Mouse (Mus musculus): ENCODE measurements at regions not wholly inside any gene's neighbourhood (a gene's known extent, or its start where the extent isn't known, plus 50 kb on each side); places are given as distances from the start of the nearest gene placed in this dataset.

GRCm38 (mm10) chrX:11653336-11653735 lies 325.7 kb downstream of the H2al1j start:
- H3K9ac ChIP-seq (ENCODE audit: low read depth, low read length) = no peak overlapping the region
- H3K27ac ChIP-seq (replicated peaks; ENCODE audit: insufficient read depth, low read depth, low read length) = no peak overlapping the region
- no peaks in the 10 kb centered on the region for H3K79me2 ChIP-seq (ENCODE audit: control insufficient read depth, insufficient read depth, low read length)
- peaks cover 4% of the 10 kb centered on the region for H3K4me1 ChIP-seq (ENCODE audit: control insufficient read depth, insufficient read depth, low read length)
- TF ChIP-seq POLR2A (IDR thresholded peaks at IDR 0.05; ENCODE audit: extremely low read depth, insufficient read depth, low read length) (no peak), CTCF (IDR thresholded peaks at IDR 0.05; ENCODE audit: low read depth, low read length) (no peak)
- H3K36me3 ChIP-seq (ENCODE audit: control insufficient read depth, insufficient read depth, low read length) = no peaks in the 10 kb centered on the region
- DNase-seq (ENCODE audit: extremely low read depth, low read depth, low spot score) = no peak
- WGBS = 89% methylated on average over 2 of the region's 2 CpGs
- H3K27me3 ChIP-seq (ENCODE audit: control insufficient read depth, insufficient read depth, low read length) = no peaks in the 10 kb centered on the region
- no peak overlapping the region for H3K4me3 ChIP-seq (ENCODE audit: insufficient read depth, low read depth, low read length)

DNA sequence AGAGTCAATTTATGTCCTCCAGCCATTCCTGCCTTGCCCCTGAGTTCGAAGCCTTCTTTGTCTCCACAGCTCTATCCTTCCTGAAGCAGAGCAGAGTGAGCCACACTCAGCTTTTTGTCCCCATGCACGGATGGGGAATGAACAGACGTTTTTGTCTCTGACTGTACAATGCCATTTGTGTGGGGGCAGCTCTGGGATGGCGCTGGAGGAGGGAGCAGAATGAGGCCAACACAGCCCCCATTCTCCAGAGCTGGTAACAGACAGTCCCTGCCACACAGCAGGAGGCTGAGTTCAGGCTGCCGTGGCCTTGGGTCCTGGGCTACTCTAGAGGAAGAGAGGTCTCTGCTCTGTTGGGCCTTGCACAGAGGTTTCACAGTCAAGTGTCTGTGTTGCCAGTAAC lies 327.4 kb downstream of the H2al1j start:
- WGBS = 89% methylated on average over 5 of the region's 5 CpGs
- TF ChIP-seq POLR2A (IDR thresholded peaks at IDR 0.05; ENCODE audit: extremely low read depth, insufficient read depth, low read length) = no peak
- no peak for DNase-seq (ENCODE audit: extremely low read depth, low read depth, low spot score)
- no peak overlapping the region for H3K4me3 ChIP-seq (ENCODE audit: insufficient read depth, low read depth, low read length)
- H3K27me3 ChIP-seq (ENCODE audit: control insufficient read depth, insufficient read depth, low read length) = no peaks in the 10 kb centered on the region
- peaks cover 4% of the 10 kb centered on the region for H3K4me1 ChIP-seq (ENCODE audit: control insufficient read depth, insufficient read depth, low read length)
- H3K79me2 ChIP-seq (ENCODE audit: control insufficient read depth, insufficient read depth, low read length) = no peaks in the 10 kb centered on the region
- H3K36me3 ChIP-seq (ENCODE audit: control insufficient read depth, insufficient read depth, low read length) = no peaks in the 10 kb centered on the region
- no peak overlapping the region for H3K9ac ChIP-seq (ENCODE audit: low read depth, low read length)
- no peak overlapping the region for H3K27ac ChIP-seq (replicated peaks; ENCODE audit: insufficient read depth, low read depth, low read length)

DNA sequence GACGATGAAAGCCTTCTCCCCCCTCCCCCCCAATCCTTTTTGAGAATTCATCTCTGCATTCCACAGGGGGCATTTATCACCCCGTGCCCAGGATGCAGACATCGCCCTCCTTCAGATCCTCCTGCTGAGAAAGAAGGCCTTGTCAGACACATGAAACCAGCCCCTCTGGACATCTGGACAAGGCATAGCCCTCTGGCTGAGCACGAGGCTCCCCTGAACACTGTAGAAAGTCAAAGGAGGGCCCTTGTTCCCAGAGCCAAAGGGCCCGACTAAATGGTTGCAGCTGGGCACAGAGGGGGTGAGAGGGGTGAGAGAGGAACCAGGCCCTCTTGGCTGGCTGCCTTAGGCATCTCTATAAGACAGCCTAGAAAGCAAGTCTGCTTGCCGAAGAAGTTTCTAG lies 327.8 kb downstream of the H2al1j start:
- WGBS = 89% methylated on average over 6 of the region's 6 CpGs
- no peak overlapping the region for H3K9ac ChIP-seq (ENCODE audit: low read depth, low read length)

GRCm38 (mm10) chrX:11657606-11658254 lies 330.1 kb downstream of the H2al1j start:
- Histone ChIP-seq H3K79me2 (ENCODE audit: control insufficient read depth, insufficient read depth, low read length) (no peaks in the 10 kb centered on the region), H3K4me1 (ENCODE audit: control insufficient read depth, insufficient read depth, low read length) (peaks cover 4% of the 10 kb centered on the region), H3K9ac (ENCODE audit: low read depth, low read length) (no peak overlapping the region), H3K4me3 (ENCODE audit: insufficient read depth, low read depth, low read length) (no peak overlapping the region), H3K27ac (replicated peaks; ENCODE audit: insufficient read depth, low read depth, low read length) (no peak overlapping the region), H3K36me3 (ENCODE audit: control insufficient read depth, insufficient read depth, low read length) (no peaks in the 10 kb centered on the region), H3K27me3 (ENCODE audit: control insufficient read depth, insufficient read depth, low read length) (no peaks in the 10 kb centered on the region)
- TF ChIP-seq POLR2A (IDR thresholded peaks at IDR 0.05; ENCODE audit: extremely low read depth, insufficient read depth, low read length) (no peak), CTCF (IDR thresholded peaks at IDR 0.05; ENCODE audit: low read depth, low read length) (no peak)
- 34% methylated on average over 9 of the region's 9 CpGs for WGBS
- peak; percentile 92 for DNase-seq (ENCODE audit: extremely low read depth, low read depth, low spot score)

More for the DNA sequence above, 327.8 kb downstream of the H2al1j start:
- Histone ChIP-seq H3K36me3 (ENCODE audit: control insufficient read depth, insufficient read depth, low read length) (no peaks in the 10 kb centered on the region), H3K4me3 (ENCODE audit: insufficient read depth, low read depth, low read length) (no peak overlapping the region), H3K79me2 (ENCODE audit: control insufficient read depth, insufficient read depth, low read length) (no peaks in the 10 kb centered on the region), H3K4me1 (ENCODE audit: control insufficient read depth, insufficient read depth, low read length) (peaks cover 4% of the 10 kb centered on the region), H3K27me3 (ENCODE audit: control insufficient read depth, insufficient read depth, low read length) (no peaks in the 10 kb centered on the region), H3K27ac (replicated peaks; ENCODE audit: insufficient read depth, low read depth, low read length) (no peak overlapping the region)
- DNase-seq (ENCODE audit: extremely low read depth, low read depth, low spot score) = no peak
- TF ChIP-seq CTCF (IDR thresholded peaks at IDR 0.05; ENCODE audit: low read depth, low read length) = no peak
- no peak for TF ChIP-seq POLR2A (IDR thresholded peaks at IDR 0.05; ENCODE audit: extremely low read depth, insufficient read depth, low read length)

DNA sequence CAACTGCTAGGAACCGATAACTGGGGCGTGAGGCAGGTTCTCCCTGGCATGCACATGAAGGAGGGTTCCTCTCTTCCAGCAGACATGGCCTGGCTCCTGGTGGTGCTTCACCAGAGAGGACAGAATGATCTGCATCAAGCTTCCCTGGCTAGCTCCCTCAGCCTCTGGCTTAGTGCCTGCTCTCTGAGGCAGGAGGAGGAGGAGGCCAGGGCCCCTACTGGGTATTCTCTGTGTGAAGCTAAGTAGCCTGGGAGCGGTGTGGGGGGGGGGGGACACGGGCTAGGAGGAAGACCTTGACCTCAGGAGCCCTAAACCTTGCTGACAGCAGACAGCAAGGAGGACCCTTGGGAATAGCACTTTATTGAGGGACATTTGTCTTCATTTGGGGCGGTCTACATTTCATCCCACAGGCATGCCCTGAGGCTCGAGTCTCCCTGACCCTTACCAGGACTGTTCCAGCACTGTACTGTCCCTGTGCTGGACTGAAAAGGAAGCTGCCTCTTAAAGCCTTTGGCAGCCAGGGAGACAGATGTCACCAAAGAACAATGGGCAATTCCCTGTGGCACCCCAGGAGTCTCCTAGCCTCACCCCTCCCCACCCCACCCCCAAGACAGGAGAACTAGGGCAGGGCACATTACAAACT lies 335.7 kb downstream of the H2al1j start:
- 92% methylated on average over 5 of the region's 6 CpGs for WGBS
- Histone ChIP-seq H3K27me3 (ENCODE audit: control insufficient read depth, insufficient read depth, low read length) (no peaks in the 10 kb centered on the region), H3K79me2 (ENCODE audit: control insufficient read depth, insufficient read depth, low read length) (no peaks in the 10 kb centered on the region), H3K4me3 (ENCODE audit: insufficient read depth, low read depth, low read length) (no peak overlapping the region), H3K4me1 (ENCODE audit: control insufficient read depth, insufficient read depth, low read length) (peaks cover 6% of the 10 kb centered on the region; the same call in 1 of the 2 replicates), H3K27ac (replicated peaks; ENCODE audit: insufficient read depth, low read depth, low read length) (no peak overlapping the region), H3K9ac (ENCODE audit: low read depth, low read length) (no peak overlapping the region), H3K36me3 (ENCODE audit: control insufficient read depth, insufficient read depth, low read length) (no peaks in the 10 kb centered on the region)
- no peak for DNase-seq (ENCODE audit: extremely low read depth, low read depth, low spot score)
- no peak for TF ChIP-seq POLR2A (IDR thresholded peaks at IDR 0.05; ENCODE audit: extremely low read depth, insufficient read depth, low read length)
